Mouse (Mus musculus): ENCODE results near the gene Osbpl7.

DNA sequence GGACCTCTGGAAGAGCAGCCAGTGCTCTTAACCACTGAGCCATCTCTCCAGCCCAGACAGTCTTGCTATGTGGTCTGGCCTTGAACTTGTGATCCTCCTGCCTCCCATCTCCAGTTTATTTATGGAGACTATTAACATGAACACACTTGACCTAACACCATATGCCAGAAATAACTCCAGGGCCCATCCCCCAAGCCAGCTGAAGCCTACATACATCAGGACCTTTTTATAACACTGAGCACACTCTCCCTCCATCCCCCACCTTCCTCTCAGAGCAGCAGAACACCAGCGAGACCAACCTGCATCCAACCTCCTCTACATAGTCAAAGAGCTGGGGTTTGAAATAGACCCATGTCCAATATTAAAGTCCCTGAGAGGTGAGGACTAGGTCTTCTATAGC, 20.7 kb downstream of the Osbpl7 start:
- no peak for TF ChIP-seq POLR2A (IDR thresholded peaks at IDR 0.05; ENCODE audit: borderline replicate concordance, insufficient read depth, low read length)
- TF ChIP-seq CTCF (IDR thresholded peaks at IDR 0.05; ENCODE audit: borderline replicate concordance, insufficient read depth, low read depth, low read length), result no peak
